Mouse (Mus musculus) neural tube, embryonic 11.5 days (tissue): ENCODE measurements around the gene Krt81. TPM values are rescaled to one million over a fixed set of nuclear protein-coding genes. Genes with fewer than 3 reads are reported as not detected.

Experiments used
- ATAC-seq: fragments of 200-750 bp; cut with Nextera tagmentation; 2 replicates; pipeline ENCODE4 v1.8.0; 2017; ENCODE audit warnings: moderate number of reproducible peaks, mild to moderate bottlenecking, moderate TSS enrichment, moderate library complexity; ENCODE audit not compliant: insufficient read depth, low FRiP score, low TSS enrichment
- DNase-seq: peaks from one replicate; pipeline ENCODE4 v3.0.0-alpha.2; 2015; ENCODE audit warnings: low spot score
- H3K27ac ChIP-seq: fragments of 300-500 bp; sonication (generic); 2 replicates; pipeline ENCODE4 v1.5.1; 2014; ENCODE audit warnings: low read depth, mild to moderate bottlenecking, low read length
- H3K27me3 ChIP-seq: fragments of 300-500 bp; sonication (generic); 2 replicates; pipeline ENCODE4 v1.6.1; 2014; ENCODE audit warnings: mild to moderate bottlenecking, low read length, mixed read lengths; ENCODE audit not compliant: control insufficient read depth, insufficient read depth
- H3K36me3 ChIP-seq: fragments of 300-500 bp; sonication (generic); 2 replicates; pipeline ENCODE4 v1.6.1; 2014; ENCODE audit warnings: mild to moderate bottlenecking, low read length, moderate library complexity, mixed read lengths; ENCODE audit not compliant: control insufficient read depth, insufficient read depth
- H3K4me1 ChIP-seq: fragments of 300-500 bp; sonication (generic); 2 replicates; pipeline ENCODE4 v1.6.1; 2014; ENCODE audit warnings: low read length, mixed read lengths; ENCODE audit not compliant: control insufficient read depth, insufficient read depth
- H3K4me2 ChIP-seq: fragments of 300-500 bp; sonication (generic); 2 replicates; pipeline ENCODE4 v1.6.1; 2014; ENCODE audit warnings: low read depth, mild to moderate bottlenecking, moderate library complexity
- H3K4me3 ChIP-seq: fragments of 300-500 bp; sonication (generic); 2 replicates; pipeline ENCODE4 v1.5.1; 2014; ENCODE audit warnings: low read depth, low read length
- H3K9ac ChIP-seq: fragments of 300-500 bp; sonication (generic); 2 replicates; pipeline ENCODE4 v1.6.1; 2014; ENCODE audit warnings: mild to moderate bottlenecking, low read length
- H3K9me3 ChIP-seq: fragments of 300-500 bp; sonication (generic); 2 replicates; pipeline ENCODE4 v1.6.1; 2016; ENCODE audit warnings: low read length; ENCODE audit not compliant: control insufficient read depth
- WGBS: fragments of 180-500 bp; shearing (Covaris S2); extraction: QIAGEN DNeasy Blood & Tissue Kit; methylation state at CpG from one replicate; pipeline ENCODE4 v1.1.7; 2014; 5-methylcytosine and 5-hydroxymethylcytosine counted together
- polyA plus RNA-seq: library from polyadenylated mRNA; unstranded; fragments of >200 nt; fragmentation: Nextera tagmentation; extraction: Ambion mirVana; gene quantifications from 2 replicates; pipeline ENCODE4 v1.2.1, GENCODE M21; 2014

Gene Krt81
- polyA plus RNA-seq, 1 experiment from 2014 or later, result not detected

- no peak overlapping the region for H3K4me2 ChIP-seq
- no peaks in the 10 kb centered on the region for H3K9me3 ChIP-seq
- H3K36me3 ChIP-seq, result no peaks in the 10 kb centered on the region
- no peak for DNase-seq
- WGBS, result 84% methylated on average over 11 of the region's 11 CpGs
- no peak overlapping the region for H3K27ac ChIP-seq
- no peak for ATAC-seq
- H3K27me3 ChIP-seq, result no peaks in the 10 kb centered on the region
- no peaks in the 10 kb centered on the region for H3K4me1 ChIP-seq
- no peak overlapping the region for H3K9ac ChIP-seq
- H3K4me3 ChIP-seq, result no peak overlapping the region
These were observed 22.5 kb upstream of the Krt81 start for GRCm38 (mm10) chr15:101485911-101486635.

GRCm38 (mm10) chr15:101484939-101485338 lies 21.4 kb upstream of the Krt81 start:
- H3K4me1 ChIP-seq, result no peaks in the 10 kb centered on the region
- ATAC-seq (no peak), DNase-seq (no peak)

GRCm38 (mm10) chr15:101483646-101484045 lies 20.1 kb upstream of the Krt81 start:
- Histone ChIP-seq H3K4me2 (no peak overlapping the region), H3K36me3 (no peaks in the 10 kb centered on the region), H3K4me1 (no peaks in the 10 kb centered on the region), H3K9ac (no peak overlapping the region), H3K4me3 (no peak overlapping the region), H3K27ac (no peak overlapping the region), H3K27me3 (no peaks in the 10 kb centered on the region), H3K9me3 (no peaks in the 10 kb centered on the region)
- 85% methylated on average over 1 of the region's 1 CpGs for WGBS
- ATAC-seq (no peak), DNase-seq (no peak)

More at GRCm38 (mm10) chr15:101484939-101485338, 21.4 kb upstream of the Krt81 start:
- 71% methylated on average over 1 of the region's 1 CpGs for WGBS
- Histone ChIP-seq H3K4me3 (no peak overlapping the region), H3K36me3 (no peaks in the 10 kb centered on the region), H3K27me3 (no peaks in the 10 kb centered on the region), H3K4me2 (no peak overlapping the region), H3K9ac (no peak overlapping the region), H3K9me3 (no peaks in the 10 kb centered on the region), H3K27ac (no peak overlapping the region)

GRCm38 (mm10) chr15:101482056-101482455 lies 18.5 kb upstream of the Krt81 start:
- no peak overlapping the region for H3K4me2 ChIP-seq
- WGBS, result 41% methylated on average over 4 of the region's 4 CpGs
- no peaks in the 10 kb centered on the region for H3K4me1 ChIP-seq
- H3K27ac ChIP-seq, result 0 out of 2 replicates have a peak overlapping the region, but pooled peaks have one; percentile 8
- no peak overlapping the region for H3K4me3 ChIP-seq
- no peaks in the 10 kb centered on the region for H3K9me3 ChIP-seq
- DNase-seq, result no peak
- no peak for ATAC-seq
- no peak overlapping the region for H3K9ac ChIP-seq
- H3K36me3 ChIP-seq, result no peaks in the 10 kb centered on the region
- H3K27me3 ChIP-seq, result no peaks in the 10 kb centered on the region

GRCm38 (mm10) chr15:101479666-101480060 lies 16.1 kb upstream of the Krt81 start:
- no peak for ATAC-seq
- no peak overlapping the region for H3K27ac ChIP-seq

GRCm38 (mm10) chr15:101479007-101479665 lies 15.6 kb upstream of the Krt81 start:
- ATAC-seq, result no peak
- peak overlapping the region; percentile 49; the same call in 1 of the 2 replicates for H3K9ac ChIP-seq
- peak overlapping the region; percentile 56 for H3K4me2 ChIP-seq
- H3K9me3 ChIP-seq, result no peaks in the 10 kb centered on the region
- no peaks in the 10 kb centered on the region for H3K36me3 ChIP-seq
- H3K4me3 ChIP-seq, result peak overlapping the region; percentile 26
- no peaks in the 10 kb centered on the region for H3K27me3 ChIP-seq
- H3K4me1 ChIP-seq, result no peaks in the 10 kb centered on the region
- H3K27ac ChIP-seq, result no peak overlapping the region
- peak; percentile 72 for DNase-seq
- WGBS, result 13% methylated on average over 31 of the region's 31 CpGs

More at GRCm38 (mm10) chr15:101479666-101480060, 16.1 kb upstream of the Krt81 start:
- Histone ChIP-seq H3K27me3 (no peaks in the 10 kb centered on the region), H3K4me2 (peak overlapping the region; percentile 56), H3K4me3 (peak overlapping the region; percentile 26), H3K4me1 (no peaks in the 10 kb centered on the region), H3K9ac (peak overlapping the region; percentile 49; the same call in 1 of the 2 replicates), H3K36me3 (no peaks in the 10 kb centered on the region), H3K9me3 (no peaks in the 10 kb centered on the region)
- peak; percentile 20 for DNase-seq
- 34% methylated on average over 11 of the region's 11 CpGs for WGBS

- Histone ChIP-seq H3K4me1 (no peaks in the 10 kb centered on the region), H3K36me3 (no peaks in the 10 kb centered on the region), H3K9me3 (no peaks in the 10 kb centered on the region), H3K27ac (no peak within 1 kb of the TSS), H3K9ac (no peak within 1 kb of the TSS), H3K4me3 (no peak within 1 kb of the TSS), H3K27me3 (no peaks in the 10 kb centered on the region), H3K4me2 (no peak within 1 kb of the TSS)
- DNase-seq (peak; percentile 52), ATAC-seq (no peak)
- 26% methylated on average over 10 of the region's 10 CpGs for WGBS
These were observed 9.5 kb upstream of the Krt81 start, which contains the start of gene Krt86 for GRCm38 (mm10) chr15:101472952-101473528. Gene Krt86 (plus strand): TSS chr15:101473478.

GRCm38 (mm10) chr15:101469093-101469492 lies 5.5 kb upstream of the Krt81 start:
- H3K4me1 ChIP-seq, result no peaks in the 10 kb centered on the region
- no peak overlapping the region for H3K4me2 ChIP-seq
- DNase-seq (no peak), ATAC-seq (no peak)
- no peak overlapping the region for H3K27ac ChIP-seq
- 83% methylated on average over 4 of the region's 4 CpGs for WGBS
- H3K9me3 ChIP-seq, result no peaks in the 10 kb centered on the region
- no peaks in the 10 kb centered on the region for H3K36me3 ChIP-seq
- no peaks in the 10 kb centered on the region for H3K27me3 ChIP-seq
- H3K4me3 ChIP-seq, result no peak overlapping the region
- no peak overlapping the region for H3K9ac ChIP-seq
